Mouse (Mus musculus) small intestine, adult 2 months (tissue): ENCODE data around the gene Hoxb2.

ENCODE experiments used
- CTCF ChIP-seq: fragments of 200-500 bp; IDR thresholded peaks from 2 replicates; pipeline ENCODE4 v1.5.1; 2012; ENCODE audit warnings: low read depth, mild to moderate bottlenecking, control low read depth, inconsistent platforms, low read length, moderate library complexity, mixed read lengths; ENCODE audit not compliant: insufficient replicate concordance, insufficient read length; ENCODE audit errors: extremely low read depth
- POLR2A ChIP-seq: fragments of 200-500 bp; IDR thresholded peaks from 2 replicates; pipeline ENCODE4 v1.6.1; 2012; ENCODE audit warnings: low read depth, mild to moderate bottlenecking, control low read depth, inconsistent platforms, low read length, moderate library complexity

DNA sequence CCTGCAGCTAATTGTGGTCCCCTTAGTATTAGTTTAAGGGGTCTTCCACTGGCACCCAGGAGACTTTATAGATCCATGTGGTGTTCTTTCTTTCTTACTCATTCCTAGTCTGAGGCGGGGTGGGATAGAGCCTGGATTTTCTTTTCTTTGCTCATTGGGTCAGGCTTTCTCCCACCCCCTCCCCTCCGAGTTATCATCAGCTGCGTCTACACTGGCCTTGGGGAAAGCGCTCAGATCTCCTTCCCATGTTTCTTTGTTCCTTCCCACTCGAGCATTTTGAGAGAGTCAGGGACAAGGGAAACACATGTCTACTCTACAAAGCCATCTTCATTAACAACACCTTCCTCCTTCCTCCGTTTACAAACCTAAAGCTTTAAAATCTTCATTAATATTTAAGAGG is 13.3 kb upstream of the Hoxb2 start:
- TF ChIP-seq CTCF (no peak), POLR2A (no peak)
